Mouse (Mus musculus): ENCODE data around the gene Psmd5. TPM values are rescaled to one million over a fixed set of nuclear protein-coding genes. Genes with fewer than 3 reads are reported as not detected.
"Not testable (repeated sequence)": the region's sequence is repeated elsewhere in the genome, so short reads cannot be mapped to it uniquely, and the experiment has no call there.

The Psmd5 gene
- polyA plus RNA-seq, 1 experiment from 2014 or later: 157 TPM

DNA sequence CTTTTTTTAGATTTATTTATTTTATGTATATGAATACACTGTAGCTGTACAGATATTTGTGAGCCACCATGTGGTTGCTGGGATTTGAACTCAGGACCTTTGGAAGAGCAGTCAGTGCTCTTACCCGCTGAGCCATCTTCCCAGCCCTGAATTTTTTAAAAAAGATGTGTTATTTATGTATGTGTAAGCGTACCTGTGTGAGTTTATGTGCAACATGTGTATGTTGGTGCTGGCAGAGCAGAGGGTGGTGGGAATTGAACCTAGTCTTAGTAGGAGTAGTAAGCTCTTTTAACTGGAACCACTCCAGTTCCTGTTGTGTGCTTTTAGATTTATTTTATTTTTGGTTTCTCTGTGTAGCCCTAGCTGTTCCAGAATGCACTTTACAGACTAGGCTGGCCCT is 70.6 kb downstream of the Psmd5 start:
- Histone ChIP-seq H3K27me3 (ENCODE audit: control insufficient read depth, insufficient read depth, low read length) (no peaks in the 10 kb centered on the region), H3K9ac (ENCODE audit: low read depth, low read length) (peak overlapping the region; percentile 28; the same call in 1 of the 2 replicates), H3K27ac (ENCODE audit: low read depth, low read length) (no peak overlapping the region), H3K4me1 (ENCODE audit: control insufficient read depth, insufficient read depth, low read length) (peaks cover 9% of the 10 kb centered on the region; the same call in 1 of the 2 replicates), H3K4me3 (ENCODE audit: low read length) (no peak overlapping the region), H3K4me2 (replicated peaks; ENCODE audit: low read depth, low read length) (no peak overlapping the region; the same call in 1 of the 2 replicates), H3K9me3 (ENCODE audit: control insufficient read depth, low read length) (no peaks in the 10 kb centered on the region), H3K36me3 (ENCODE audit: control insufficient read depth, insufficient read depth, low read length) (peaks cover 36% of the 10 kb centered on the region)
- WGBS: 96% methylated on average over 2 of the region's 2 CpGs
- no peak for ATAC-seq (ENCODE audit: low FRiP score, low TSS enrichment)

DNA sequence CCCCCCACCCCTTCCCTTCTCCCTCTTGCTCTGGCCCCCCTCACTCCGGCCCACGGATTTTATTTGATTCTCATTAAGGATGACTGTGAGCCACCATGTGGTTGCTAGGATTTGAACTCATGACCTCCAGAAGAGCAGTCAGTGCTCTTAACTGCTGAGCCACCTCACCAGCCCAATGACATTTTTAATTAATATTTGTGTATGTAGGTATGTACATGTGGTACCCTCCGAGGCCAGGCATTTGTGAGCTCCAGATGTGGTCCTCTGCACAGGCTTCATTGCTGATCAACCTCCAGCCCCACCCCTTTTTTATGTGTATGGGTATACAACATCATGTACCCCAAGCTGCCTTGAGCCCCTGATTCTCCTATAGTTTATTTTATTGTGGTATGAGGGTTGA is 71.0 kb downstream of the Psmd5 start:
- no peak overlapping the region; the same call in 1 of the 2 replicates for H3K4me3 ChIP-seq (ENCODE audit: low read length)

DNA sequence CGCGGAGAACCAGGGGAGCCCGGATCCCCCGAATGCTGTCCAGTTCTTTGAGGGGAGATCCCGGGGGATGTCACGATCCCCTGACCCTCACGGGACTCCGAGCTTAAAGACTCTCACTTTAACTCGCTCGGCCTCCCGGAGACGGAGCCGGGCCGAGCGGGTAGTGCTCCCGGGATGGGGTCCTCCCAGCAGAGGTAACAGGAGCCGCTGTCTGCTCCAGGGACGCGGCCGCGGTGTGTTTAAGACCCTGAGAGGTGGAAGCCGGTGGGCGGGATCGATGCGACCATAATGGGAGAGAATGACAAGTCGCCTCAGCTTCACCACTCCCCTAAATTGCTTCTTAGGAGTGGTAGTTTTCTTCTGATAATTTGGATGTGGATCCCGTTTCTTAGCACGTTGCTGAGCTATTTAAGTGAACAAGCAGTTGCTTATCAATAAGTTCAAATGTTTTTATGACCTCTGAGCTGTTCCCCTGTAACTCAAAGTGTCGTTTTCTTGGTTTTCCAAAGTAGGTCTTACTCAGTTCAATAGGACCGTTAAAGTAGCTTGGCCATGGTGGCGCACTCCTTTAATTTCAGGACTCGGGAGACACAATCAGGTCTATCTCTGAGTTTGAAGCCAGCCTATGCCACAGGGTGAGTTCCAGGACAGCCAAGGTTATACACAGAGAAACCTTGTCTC is 72.1 kb downstream of the Psmd5 start:
- Histone ChIP-seq H3K9ac (ENCODE audit: low read depth, low read length) (peak overlapping the region; percentile 73), H3K36me3 (ENCODE audit: control insufficient read depth, insufficient read depth, low read length) (peaks cover 25% of the 10 kb centered on the region), H3K4me1 (ENCODE audit: control insufficient read depth, insufficient read depth, low read length) (peaks cover 13% of the 10 kb centered on the region; the same call in 1 of the 2 replicates), H3K4me3 (ENCODE audit: low read length) (peak overlapping the region; percentile 65), H3K4me2 (replicated peaks; ENCODE audit: low read depth, low read length) (peak overlapping the region; percentile 61), H3K27ac (ENCODE audit: low read depth, low read length) (peak overlapping the region; percentile 78; the same call in 1 of the 2 replicates)
- not testable (repeated sequence) for H3K27me3 ChIP-seq (ENCODE audit: control insufficient read depth, insufficient read depth, low read length); H3K9me3 ChIP-seq (ENCODE audit: control insufficient read depth, low read length)
- WGBS: under 1% methylated on average over 17 of the region's 32 CpGs
- peak; percentile 70 for ATAC-seq (ENCODE audit: low FRiP score, low TSS enrichment)

More for the DNA sequence above, 71.0 kb downstream of the Psmd5 start:
- peaks cover 13% of the 10 kb centered on the region; the same call in 1 of the 2 replicates for H3K4me1 ChIP-seq (ENCODE audit: control insufficient read depth, insufficient read depth, low read length)
- no peak for ATAC-seq (ENCODE audit: low FRiP score, low TSS enrichment)
- H3K36me3 ChIP-seq (ENCODE audit: control insufficient read depth, insufficient read depth, low read length): peaks cover 32% of the 10 kb centered on the region
- no peak overlapping the region for H3K9ac ChIP-seq (ENCODE audit: low read depth, low read length)
- no peaks in the 10 kb centered on the region for H3K9me3 ChIP-seq (ENCODE audit: control insufficient read depth, low read length)
- H3K27ac ChIP-seq (ENCODE audit: low read depth, low read length): no peak overlapping the region
- WGBS: 76% methylated on average over 3 of the region's 3 CpGs
- no peaks in the 10 kb centered on the region for H3K27me3 ChIP-seq (ENCODE audit: control insufficient read depth, insufficient read depth, low read length)
- peak overlapping the region; percentile 61 for H3K4me2 ChIP-seq (replicated peaks; ENCODE audit: low read depth, low read length)

DNA sequence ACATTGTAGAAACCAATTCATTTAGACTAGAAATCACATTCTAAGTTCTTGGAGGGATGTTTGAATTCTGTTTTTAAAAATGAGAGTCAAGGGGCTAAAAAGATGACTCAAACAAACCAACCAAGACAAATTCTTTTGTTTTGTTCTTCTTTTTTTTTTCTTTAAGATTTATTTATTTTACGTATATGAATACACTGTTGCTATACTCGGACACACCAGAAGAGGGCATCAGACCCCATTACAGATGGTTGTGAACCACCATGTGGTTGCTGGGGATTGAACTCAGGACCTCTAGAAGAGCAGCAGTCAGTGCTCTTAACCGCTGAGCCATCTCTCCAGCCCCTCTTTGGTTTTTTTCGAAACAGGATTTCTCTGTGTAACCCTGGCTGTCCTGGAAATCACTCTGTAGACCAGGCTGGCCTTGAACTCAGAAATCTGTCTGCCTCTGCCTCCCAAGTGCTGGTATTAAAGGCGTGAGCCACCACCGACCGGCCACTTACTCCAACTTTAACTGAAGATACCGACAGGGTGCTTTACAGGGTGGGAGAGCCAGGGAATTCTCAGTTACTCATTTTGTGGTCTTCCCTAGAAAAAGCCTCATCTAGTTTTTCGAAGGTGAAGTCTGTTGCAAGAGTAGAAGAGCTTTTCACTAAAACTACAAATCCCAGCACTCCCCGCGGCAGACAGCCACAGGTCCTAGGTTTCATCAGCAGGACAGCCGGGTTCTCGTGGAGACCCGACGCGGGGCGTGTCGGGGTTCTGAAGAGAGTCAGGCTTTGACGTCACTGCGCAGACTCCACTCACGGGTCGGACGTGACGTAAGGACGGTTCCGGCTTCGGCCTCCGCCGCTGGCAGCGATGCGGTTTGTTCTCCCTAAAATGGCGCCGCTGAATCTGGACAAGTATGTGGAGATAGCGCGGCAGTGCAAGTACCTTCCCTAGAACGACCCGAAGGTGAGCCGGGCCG is 73.0 kb downstream of the Psmd5 start:
- H3K4me2 ChIP-seq (replicated peaks; ENCODE audit: low read depth, low read length): peak overlapping the region; percentile 23
- 5% methylated on average over 39 of the region's 39 CpGs for WGBS

DNA sequence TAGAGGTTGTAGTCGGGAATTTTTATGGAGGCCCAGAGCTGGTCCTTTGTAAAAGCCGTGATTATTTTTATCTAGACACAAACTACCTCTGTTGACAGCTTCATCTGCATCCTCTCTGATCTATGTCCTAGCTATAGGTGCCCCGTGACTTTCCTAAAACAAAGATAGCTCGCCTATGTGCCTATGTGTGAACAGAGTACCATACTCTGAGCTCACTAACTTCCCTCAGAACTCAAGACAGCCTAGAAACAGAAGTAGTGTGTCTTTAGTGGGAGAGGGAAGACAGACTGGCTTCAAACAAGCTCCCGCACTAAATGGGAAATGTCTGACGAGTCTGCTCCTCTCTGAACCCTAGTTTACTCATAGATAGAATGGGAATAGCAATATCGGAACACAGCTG is 74.4 kb downstream of the Psmd5 start:
- peak overlapping the region; percentile 78; the same call in 1 of the 2 replicates for H3K9ac ChIP-seq (ENCODE audit: low read depth, low read length)
- WGBS: 77% methylated on average over 7 of the region's 7 CpGs

More for the DNA sequence above, 73.0 kb downstream of the Psmd5 start:
- Histone ChIP-seq H3K4me3 (ENCODE audit: low read length) (peak overlapping the region; percentile 65), H3K9ac (ENCODE audit: low read depth, low read length) (peak overlapping the region; percentile 73), H3K27ac (ENCODE audit: low read depth, low read length) (peak overlapping the region; percentile 78; the same call in 1 of the 2 replicates), H3K4me1 (ENCODE audit: control insufficient read depth, insufficient read depth, low read length) (peaks cover 13% of the 10 kb centered on the region; the same call in 1 of the 2 replicates), H3K9me3 (ENCODE audit: control insufficient read depth, low read length) (no peaks in the 10 kb centered on the region), H3K36me3 (ENCODE audit: control insufficient read depth, insufficient read depth, low read length) (peaks cover 20% of the 10 kb centered on the region), H3K27me3 (ENCODE audit: control insufficient read depth, insufficient read depth, low read length) (no peaks in the 10 kb centered on the region)
- ATAC-seq (ENCODE audit: low FRiP score, low TSS enrichment): peak; percentile 95

More for the DNA sequence above, 74.4 kb downstream of the Psmd5 start:
- Histone ChIP-seq H3K4me1 (ENCODE audit: control insufficient read depth, insufficient read depth, low read length) (peaks cover 13% of the 10 kb centered on the region; the same call in 1 of the 2 replicates), H3K36me3 (ENCODE audit: control insufficient read depth, insufficient read depth, low read length) (peaks cover 15% of the 10 kb centered on the region; the same call in 1 of the 2 replicates), H3K27ac (ENCODE audit: low read depth, low read length) (peak overlapping the region; percentile 65; the same call in 1 of the 2 replicates), H3K27me3 (ENCODE audit: control insufficient read depth, insufficient read depth, low read length) (no peaks in the 10 kb centered on the region), H3K4me3 (ENCODE audit: low read length) (peak overlapping the region; percentile 73; the same call in 1 of the 2 replicates), H3K4me2 (replicated peaks; ENCODE audit: low read depth, low read length) (peak overlapping the region; percentile 71; the same call in 1 of the 2 replicates), H3K9me3 (ENCODE audit: control insufficient read depth, low read length) (no peaks in the 10 kb centered on the region)
- no peak for ATAC-seq (ENCODE audit: low FRiP score, low TSS enrichment)

Other genes with a start within 250 kb of the Psmd5 start
- 64.7 and 92.2 TPM in 2 replicates for gene Gapvd1, start 119.7 kb downstream of the Psmd5 start, polyA plus RNA-seq (2014; fragmentation: Nextera tagmentation; extraction: Ambion mirVana)
- gene Hspa5, start 103.0 kb downstream of the Psmd5 start, polyA plus RNA-seq (2014; fragmentation: Nextera tagmentation; extraction: Ambion mirVana): 615 and 971 TPM in 2 replicates
- gene Rabepk, start 75.1 kb downstream of the Psmd5 start, polyA plus RNA-seq (2014; fragmentation: Nextera tagmentation; extraction: Ambion mirVana): 35.9 and 39.6 TPM in 2 replicates
- gene Fbxw2, start 48.7 kb downstream of the Psmd5 start, polyA plus RNA-seq (2014; fragmentation: Nextera tagmentation; extraction: Ambion mirVana): 55.6 and 72.3 TPM in 2 replicates
- not detected in 2 replicates for gene Gm34653, start 42.0 kb downstream of the Psmd5 start, polyA plus RNA-seq (2014; fragmentation: Nextera tagmentation; extraction: Ambion mirVana)
- gene Cutal, start 572 bp downstream of the Psmd5 start, polyA plus RNA-seq (2014; fragmentation: Nextera tagmentation; extraction: Ambion mirVana): 5.8 TPM in 2 replicates
- gene Phf19, start 39.1 kb upstream of the Psmd5 start, polyA plus RNA-seq (2014; fragmentation: Nextera tagmentation; extraction: Ambion mirVana): 29.9 and 35.1 TPM in 2 replicates
- gene Traf1, start 86.8 kb upstream of the Psmd5 start, polyA plus RNA-seq (2014; fragmentation: Nextera tagmentation; extraction: Ambion mirVana): 15.9 and 18.1 TPM in 2 replicates
- 0.31 and 0.43 TPM in 2 replicates for gene Hc, start 186.5 kb upstream of the Psmd5 start, polyA plus RNA-seq (2014; fragmentation: Nextera tagmentation; extraction: Ambion mirVana)
- 0.24 TPM in 1 of 2 replicates, not detected in the other for gene AI182371, start 226.6 kb upstream of the Psmd5 start, polyA plus RNA-seq (2014; fragmentation: Nextera tagmentation; extraction: Ambion mirVana)
- gene Cntrl, start 234.5 kb upstream of the Psmd5 start, polyA plus RNA-seq (2014; fragmentation: Nextera tagmentation; extraction: Ambion mirVana): 29.3 and 39.0 TPM in 2 replicates

All from kidney, embryonic 14.5 days (tissue).